Mouse (Mus musculus): ENCODE measurements around the gene Atf6b. TPM values are rescaled to one million over a fixed set of nuclear protein-coding genes. Genes with fewer than 3 reads are reported as not detected.

The Atf6b gene
- polyA plus RNA-seq, 1 experiment = 31.3 TPM

- no peak for TF ChIP-seq EP300 (IDR thresholded peaks at IDR 0.05; ENCODE audit: insufficient read depth, low read depth, low read length)
- TF ChIP-seq CTCF (IDR thresholded peaks at IDR 0.05; ENCODE audit: low read depth, low read length) = no peak
- TF ChIP-seq POLR2A (IDR thresholded peaks at IDR 0.05; ENCODE audit: insufficient read depth, low read length) = no peak
- H3K36me3 ChIP-seq (ENCODE audit: control insufficient read depth, insufficient read depth, low read length, poor library complexity, severe bottlenecking) = no peaks in the 10 kb centered on the region
- H3K4me1 ChIP-seq (ENCODE audit: control insufficient read depth, insufficient read depth, low read length) = peaks cover 3% of the 10 kb centered on the region
- no peak overlapping the region for H3K4me3 ChIP-seq (ENCODE audit: low read depth, low read length)
- H3K27ac ChIP-seq (ENCODE audit: insufficient read depth, low read length) = no peak overlapping the region
- no peaks in the 10 kb centered on the region for H3K9me3 ChIP-seq (replicated peaks; ENCODE audit: control insufficient read depth, insufficient read depth, low read length, poor library complexity, severe bottlenecking)
- H3K9ac ChIP-seq (ENCODE audit: low read depth, poor library complexity, severe bottlenecking) = no peak overlapping the region
- no peaks in the 10 kb centered on the region for H3K27me3 ChIP-seq (ENCODE audit: control insufficient read depth, insufficient read depth, low read length, poor library complexity, severe bottlenecking)
Observed at GRCm38 (mm10) chr17:34611050-34611449, 35.9 kb upstream of the Atf6b start.

GRCm38 (mm10) chr17:34613054-34613645 lies 33.8 kb upstream of the Atf6b start:
- Histone ChIP-seq H3K9me3 (replicated peaks; ENCODE audit: control insufficient read depth, insufficient read depth, low read length, poor library complexity, severe bottlenecking) (no peaks in the 10 kb centered on the region), H3K27me3 (ENCODE audit: control insufficient read depth, insufficient read depth, low read length, poor library complexity, severe bottlenecking) (no peaks in the 10 kb centered on the region), H3K27ac (ENCODE audit: insufficient read depth, low read length) (no peak overlapping the region), H3K4me1 (ENCODE audit: control insufficient read depth, insufficient read depth, low read length) (no peaks in the 10 kb centered on the region), H3K4me3 (ENCODE audit: low read depth, low read length) (no peak overlapping the region), H3K9ac (ENCODE audit: low read depth, poor library complexity, severe bottlenecking) (no peak overlapping the region), H3K36me3 (ENCODE audit: control insufficient read depth, insufficient read depth, low read length, poor library complexity, severe bottlenecking) (no peaks in the 10 kb centered on the region)
- no peak for TF ChIP-seq EP300 (IDR thresholded peaks at IDR 0.05; ENCODE audit: insufficient read depth, low read depth, low read length)
- TF ChIP-seq POLR2A (IDR thresholded peaks at IDR 0.05; ENCODE audit: insufficient read depth, low read length) = no peak
- no peak for TF ChIP-seq CTCF (IDR thresholded peaks at IDR 0.05; ENCODE audit: low read depth, low read length)

GRCm38 (mm10) chr17:34613830-34614229 lies 33.1 kb upstream of the Atf6b start:
- Histone ChIP-seq H3K27ac (ENCODE audit: insufficient read depth, low read length) (no peak overlapping the region), H3K4me1 (ENCODE audit: control insufficient read depth, insufficient read depth, low read length) (no peaks in the 10 kb centered on the region), H3K36me3 (ENCODE audit: control insufficient read depth, insufficient read depth, low read length, poor library complexity, severe bottlenecking) (no peaks in the 10 kb centered on the region), H3K27me3 (ENCODE audit: control insufficient read depth, insufficient read depth, low read length, poor library complexity, severe bottlenecking) (no peaks in the 10 kb centered on the region), H3K9ac (ENCODE audit: low read depth, poor library complexity, severe bottlenecking) (no peak overlapping the region), H3K9me3 (replicated peaks; ENCODE audit: control insufficient read depth, insufficient read depth, low read length, poor library complexity, severe bottlenecking) (no peaks in the 10 kb centered on the region), H3K4me3 (ENCODE audit: low read depth, low read length) (no peak overlapping the region)
- TF ChIP-seq EP300 (IDR thresholded peaks at IDR 0.05; ENCODE audit: insufficient read depth, low read depth, low read length) (no peak), POLR2A (IDR thresholded peaks at IDR 0.05; ENCODE audit: insufficient read depth, low read length) (no peak), CTCF (IDR thresholded peaks at IDR 0.05; ENCODE audit: low read depth, low read length) (no peak)

- no peak within 1 kb of the TSS for H3K9ac ChIP-seq (ENCODE audit: low read depth, poor library complexity, severe bottlenecking)
- H3K36me3 ChIP-seq (ENCODE audit: control insufficient read depth, insufficient read depth, low read length, poor library complexity, severe bottlenecking) = no peaks in the 10 kb centered on the region
- H3K4me3 ChIP-seq (ENCODE audit: low read depth, low read length) = no peak within 1 kb of the TSS
- no peaks in the 10 kb centered on the region for H3K4me1 ChIP-seq (ENCODE audit: control insufficient read depth, insufficient read depth, low read length)
- no peak within 1 kb of the TSS for H3K27ac ChIP-seq (ENCODE audit: insufficient read depth, low read length)
- H3K9me3 ChIP-seq (replicated peaks; ENCODE audit: control insufficient read depth, insufficient read depth, low read length, poor library complexity, severe bottlenecking) = no peaks in the 10 kb centered on the region
- H3K27me3 ChIP-seq (ENCODE audit: control insufficient read depth, insufficient read depth, low read length, poor library complexity, severe bottlenecking) = no peaks in the 10 kb centered on the region
- TF ChIP-seq POLR2A (IDR thresholded peaks at IDR 0.05; ENCODE audit: insufficient read depth, low read length) (no peak), CTCF (IDR thresholded peaks at IDR 0.05; ENCODE audit: low read depth, low read length) (no peak), EP300 (IDR thresholded peaks at IDR 0.05; ENCODE audit: insufficient read depth, low read depth, low read length) (no peak)
Observed at GRCm38 (mm10) chr17:34615871-34616270, 31.1 kb upstream of the Atf6b start, which contains the start of gene Egfl8. Gene Egfl8, minus strand, starts transcription at chr17:34615971.

GRCm38 (mm10) chr17:34618999-34619398 lies 27.9 kb upstream of the Atf6b start:
- Histone ChIP-seq H3K27ac (ENCODE audit: insufficient read depth, low read length) (no peak overlapping the region), H3K9ac (ENCODE audit: low read depth, poor library complexity, severe bottlenecking) (no peak overlapping the region), H3K27me3 (ENCODE audit: control insufficient read depth, insufficient read depth, low read length, poor library complexity, severe bottlenecking) (no peaks in the 10 kb centered on the region), H3K36me3 (ENCODE audit: control insufficient read depth, insufficient read depth, low read length, poor library complexity, severe bottlenecking) (no peaks in the 10 kb centered on the region), H3K4me3 (ENCODE audit: low read depth, low read length) (no peak overlapping the region), H3K4me1 (ENCODE audit: control insufficient read depth, insufficient read depth, low read length) (no peaks in the 10 kb centered on the region), H3K9me3 (replicated peaks; ENCODE audit: control insufficient read depth, insufficient read depth, low read length, poor library complexity, severe bottlenecking) (no peaks in the 10 kb centered on the region)
- TF ChIP-seq POLR2A (IDR thresholded peaks at IDR 0.05; ENCODE audit: insufficient read depth, low read length) (no peak), CTCF (IDR thresholded peaks at IDR 0.05; ENCODE audit: low read depth, low read length) (peak; percentile 58), EP300 (IDR thresholded peaks at IDR 0.05; ENCODE audit: insufficient read depth, low read depth, low read length) (0 out of 2 replicates have a peak, but pooled peaks have one; percentile 35)

- Histone ChIP-seq H3K27ac (ENCODE audit: insufficient read depth, low read length) (no peak overlapping the region), H3K36me3 (ENCODE audit: control insufficient read depth, insufficient read depth, low read length, poor library complexity, severe bottlenecking) (no peaks in the 10 kb centered on the region), H3K9ac (ENCODE audit: low read depth, poor library complexity, severe bottlenecking) (no peak overlapping the region)
Observed at GRCm38 (mm10) chr17:34621006-34621405, 25.9 kb upstream of the Atf6b start.

More at GRCm38 (mm10) chr17:34621006-34621405, 25.9 kb upstream of the Atf6b start:
- Histone ChIP-seq H3K4me1 (ENCODE audit: control insufficient read depth, insufficient read depth, low read length) (peaks cover 1% of the 10 kb centered on the region), H3K27me3 (ENCODE audit: control insufficient read depth, insufficient read depth, low read length, poor library complexity, severe bottlenecking) (no peaks in the 10 kb centered on the region), H3K9me3 (replicated peaks; ENCODE audit: control insufficient read depth, insufficient read depth, low read length, poor library complexity, severe bottlenecking) (no peaks in the 10 kb centered on the region), H3K4me3 (ENCODE audit: low read depth, low read length) (no peak overlapping the region)
- TF ChIP-seq POLR2A (IDR thresholded peaks at IDR 0.05; ENCODE audit: insufficient read depth, low read length) = no peak
- no peak for TF ChIP-seq CTCF (IDR thresholded peaks at IDR 0.05; ENCODE audit: low read depth, low read length)
- TF ChIP-seq EP300 (IDR thresholded peaks at IDR 0.05; ENCODE audit: insufficient read depth, low read depth, low read length) = no peak
